Mouse (Mus musculus): ENCODE data around the gene Stard13.

- TF ChIP-seq POLR2A (IDR thresholded peaks at IDR 0.05; ENCODE audit: extremely low read depth, insufficient read depth, low read length), result no peak
- TF ChIP-seq CTCF (IDR thresholded peaks at IDR 0.05; ENCODE audit: extremely low read depth, insufficient read depth, low read length), result no peak
Observed at GRCm38 (mm10) chr5:151060476-151060875, 173.2 kb downstream of the Stard13 start.
